Mouse (Mus musculus) hindbrain, embryonic 16.5 days (tissue): Measurements from ENCODE around the gene Pla2g2f. TPM values are rescaled to one million over a fixed set of nuclear protein-coding genes. Genes with fewer than 3 reads are reported as not detected.

ENCODE experiments used
- ATAC-seq: fragments of 200-750 bp; cut with Nextera tagmentation; 2 replicates; pipeline ENCODE4 v1.8.0; 2017; ENCODE audit warnings: moderate TSS enrichment, moderate library complexity
- H3K27ac ChIP-seq: fragments of 300-500 bp; sonication (generic); 2 replicates; pipeline ENCODE4 v1.5.1; 2014; ENCODE audit warnings: low read depth, mild to moderate bottlenecking, control low read depth, low read length, moderate library complexity
- H3K27me3 ChIP-seq: fragments of 300-500 bp; sonication (generic); replicated peaks from 2 replicates; pipeline ENCODE4 v1.6.1; 2014; ENCODE audit warnings: low read length; ENCODE audit not compliant: control insufficient read depth, insufficient read depth
- H3K36me3 ChIP-seq: fragments of 300-500 bp; sonication (generic); 2 replicates; pipeline ENCODE4 v1.6.1; 2014; ENCODE audit warnings: mild to moderate bottlenecking, low read length, moderate library complexity, mixed read lengths; ENCODE audit not compliant: control insufficient read depth, insufficient read depth
- H3K4me1 ChIP-seq: fragments of 300-500 bp; sonication (generic); 2 replicates; pipeline ENCODE4 v1.6.1; 2014; ENCODE audit warnings: low read depth, low read length; ENCODE audit not compliant: control insufficient read depth, insufficient read depth
- H3K4me2 ChIP-seq: fragments of 300-500 bp; sonication (generic); 2 replicates; pipeline ENCODE4 v1.6.1; 2014; ENCODE audit warnings: mild to moderate bottlenecking, low read length, control low read depth, moderate library complexity
- H3K4me3 ChIP-seq: fragments of 300-500 bp; sonication (generic); 2 replicates; pipeline ENCODE4 v1.5.1; 2014; ENCODE audit warnings: mild to moderate bottlenecking, low read length, control low read depth, moderate library complexity
- H3K9ac ChIP-seq: fragments of 300-500 bp; sonication (generic); 2 replicates; pipeline ENCODE4 v1.6.1; 2014; ENCODE audit warnings: low read depth, mild to moderate bottlenecking, control low read depth, low read length, moderate library complexity
- H3K9me3 ChIP-seq: fragments of 300-500 bp; sonication (generic); 2 replicates; pipeline ENCODE4 v1.6.1; 2014; ENCODE audit warnings: mild to moderate bottlenecking, low read length, moderate library complexity; ENCODE audit not compliant: control insufficient read depth
- WGBS: fragments of 180-500 bp; shearing (Covaris S2); extraction: QIAGEN DNeasy Blood & Tissue Kit; methylation state at CpG from one replicate; pipeline ENCODE4 v1.1.7; 2014; 5-methylcytosine and 5-hydroxymethylcytosine counted together
- polyA plus RNA-seq: library from polyadenylated mRNA; unstranded; fragments of >200 nt; fragmentation: Nextera tagmentation; extraction: Ambion mirVana; gene quantifications from 2 replicates; pipeline ENCODE4 v1.2.1, GENCODE M21; 2015

Gene Pla2g2f
- polyA plus RNA-seq: 0.06 TPM in 1 of 2 replicates, not detected in the other

GRCm38 (mm10) chr4:138757416-138757815, at the start of gene Pla2g2f:
TSS of gene Pla2g2f (minus strand) at chr4:138757626.
- Histone ChIP-seq H3K4me2 (no peak within 1 kb of the TSS), H3K4me3 (no peak within 1 kb of the TSS), H3K36me3 (no peaks in the 10 kb centered on the region), H3K27me3 (no peaks in the 10 kb centered on the region; the same call in 1 of the 2 replicates), H3K9ac (no peak within 1 kb of the TSS), H3K4me1 (no peaks in the 10 kb centered on the region), H3K27ac (no peak within 1 kb of the TSS), H3K9me3 (no peaks in the 10 kb centered on the region)
- WGBS: 55% methylated on average over 8 of the region's 8 CpGs
- ATAC-seq: no peak

- Histone ChIP-seq H3K36me3 (no peaks in the 10 kb centered on the region), H3K9ac (no peak overlapping the region), H3K4me2 (no peak overlapping the region), H3K4me3 (no peak overlapping the region), H3K27me3 (no peaks in the 10 kb centered on the region), H3K4me1 (no peaks in the 10 kb centered on the region), H3K9me3 (no peaks in the 10 kb centered on the region), H3K27ac (no peak overlapping the region)
- 66% methylated on average over 7 of the region's 7 CpGs for WGBS
- ATAC-seq: no peak
Observed at GRCm38 (mm10) chr4:138806920-138807541, 49.6 kb upstream of the Pla2g2f start.

- H3K4me1 ChIP-seq: no peaks in the 10 kb centered on the region
Observed at GRCm38 (mm10) chr4:138806160-138806559, 48.7 kb upstream of the Pla2g2f start.

GRCm38 (mm10) chr4:138805248-138805647, 47.8 kb upstream of the Pla2g2f start:
- H3K27ac ChIP-seq: no peak overlapping the region
- no peak overlapping the region for H3K9ac ChIP-seq
- no peak overlapping the region for H3K4me2 ChIP-seq
- H3K4me3 ChIP-seq: no peak overlapping the region
- H3K27me3 ChIP-seq: no peaks in the 10 kb centered on the region
- no peaks in the 10 kb centered on the region; the same call in 1 of the 2 replicates for H3K4me1 ChIP-seq
- no peaks in the 10 kb centered on the region for H3K36me3 ChIP-seq
- no peaks in the 10 kb centered on the region for H3K9me3 ChIP-seq
- ATAC-seq: peak; percentile 56; the same call in 1 of the 2 replicates
- 25% methylated on average over 8 of the region's 8 CpGs for whole genome bisulfite sequencing

More at GRCm38 (mm10) chr4:138806160-138806559, 48.7 kb upstream of the Pla2g2f start:
- 87% methylated on average over 8 of the region's 8 CpGs for WGBS
- H3K9ac ChIP-seq: no peak overlapping the region
- no peak for ATAC-seq
- no peak overlapping the region for H3K4me3 ChIP-seq
- H3K36me3 ChIP-seq: no peaks in the 10 kb centered on the region
- no peak overlapping the region for H3K27ac ChIP-seq
- H3K27me3 ChIP-seq: no peaks in the 10 kb centered on the region
- no peaks in the 10 kb centered on the region for H3K9me3 ChIP-seq
- H3K4me2 ChIP-seq: no peak overlapping the region

- Histone ChIP-seq H3K4me3 (no peak overlapping the region), H3K27ac (no peak overlapping the region), H3K36me3 (no peaks in the 10 kb centered on the region), H3K4me2 (no peak overlapping the region), H3K27me3 (no peaks in the 10 kb centered on the region), H3K4me1 (no peaks in the 10 kb centered on the region; the same call in 1 of the 2 replicates), H3K9ac (no peak overlapping the region), H3K9me3 (no peaks in the 10 kb centered on the region)
- ATAC-seq: no peak
- 91% methylated on average over 11 of the region's 11 CpGs for WGBS
Observed at GRCm38 (mm10) chr4:138802917-138803316, 45.5 kb upstream of the Pla2g2f start.

- WGBS: 88% methylated on average over 4 of the region's 4 CpGs
- no peaks in the 10 kb centered on the region; the same call in 1 of the 2 replicates for H3K4me1 ChIP-seq
- ATAC-seq: no peak
Observed at GRCm38 (mm10) chr4:138801631-138802030, 44.2 kb upstream of the Pla2g2f start.

GRCm38 (mm10) chr4:138800134-138800744, 42.8 kb upstream of the Pla2g2f start:
- Histone ChIP-seq H3K9ac (no peak overlapping the region), H3K4me1 (no peaks in the 10 kb centered on the region; the same call in 1 of the 2 replicates), H3K4me2 (no peak overlapping the region), H3K9me3 (no peaks in the 10 kb centered on the region), H3K27me3 (no peaks in the 10 kb centered on the region), H3K4me3 (no peak overlapping the region), H3K27ac (peak overlapping the region; percentile 2; the same call in 1 of the 2 replicates), H3K36me3 (no peaks in the 10 kb centered on the region)
- 64% methylated on average over 11 of the region's 12 CpGs for WGBS
- ATAC-seq: peak; percentile 71

More at GRCm38 (mm10) chr4:138801631-138802030, 44.2 kb upstream of the Pla2g2f start:
- Histone ChIP-seq H3K4me2 (no peak overlapping the region), H3K4me3 (no peak overlapping the region), H3K36me3 (no peaks in the 10 kb centered on the region), H3K27me3 (no peaks in the 10 kb centered on the region), H3K9ac (no peak overlapping the region), H3K27ac (no peak overlapping the region), H3K9me3 (no peaks in the 10 kb centered on the region)

- ATAC-seq: no peak
- 63% methylated on average over 4 of the region's 4 CpGs for WGBS
- no peak overlapping the region for H3K4me2 ChIP-seq
- H3K9me3 ChIP-seq: no peaks in the 10 kb centered on the region
- no peak overlapping the region for H3K9ac ChIP-seq
- H3K4me3 ChIP-seq: no peak overlapping the region
- no peaks in the 10 kb centered on the region for H3K36me3 ChIP-seq
- no peaks in the 10 kb centered on the region; the same call in 1 of the 2 replicates for H3K4me1 ChIP-seq
- no peaks in the 10 kb centered on the region for H3K27me3 ChIP-seq
- no peak overlapping the region for H3K27ac ChIP-seq
Observed at GRCm38 (mm10) chr4:138797217-138797570, 39.8 kb upstream of the Pla2g2f start.

GRCm38 (mm10) chr4:138796513-138797216, 39.2 kb upstream of the Pla2g2f start:
- Histone ChIP-seq H3K4me1 (no peaks in the 10 kb centered on the region; the same call in 1 of the 2 replicates), H3K27me3 (no peaks in the 10 kb centered on the region), H3K4me2 (no peak overlapping the region), H3K9ac (no peak overlapping the region), H3K9me3 (no peaks in the 10 kb centered on the region), H3K4me3 (no peak overlapping the region), H3K36me3 (no peaks in the 10 kb centered on the region), H3K27ac (no peak overlapping the region)
- no peak for ATAC-seq
- 50% methylated on average over 6 of the region's 6 CpGs for WGBS
